Mouse (Mus musculus) mouse embryonic stem cell (cell line): Measurements from ENCODE around the gene Arhgap5.

ENCODE experiments used
- in situ Hi-C, 2 experiments: fragments of 300-500 bp; cut with MboI; formaldehyde crosslinking; loops; 1 replicate in 1 of 2; 3 replicates in 1 of 2; pipeline ENCODE4 v1.14.3; 2019 to 2020; ENCODE audit warnings: low sequenced_read_pairs in 2 of 2, low pct_unique_long_range_greater_than_20kb in 1 of 2, mixed read lengths in 1 of 2; ENCODE audit not compliant: unreplicated experiment in 1 of 2

Gene Arhgap5

GRCm38 (mm10) chr12:52607411-52607810 lies 103.6 kb downstream of the Arhgap5 start:
- in situ Hi-C loops: loop anchor here in 1 of 2 experiments (25.0 kb wide), 1 partner anchor 570 kb away; the partner anchor contains the start of gene Gpr33

GRCm38 (mm10) chr12:52615703-52616102 lies 111.9 kb downstream of the Arhgap5 start:
- in situ Hi-C loops: loop anchor here in 1 of 2 experiments (25.0 kb wide), 1 partner anchor 578 kb away; the partner anchor contains the start of gene Gpr33

- in situ Hi-C loops: loop anchor here in 1 of 2 experiments (25.0 kb wide), 1 partner anchor 581 kb away; the partner anchor contains the start of gene Gpr33
Measured at GRCm38 (mm10) chr12:52618418-52619040, 114.8 kb downstream of the Arhgap5 start.

GRCm38 (mm10) chr12:52619644-52620043 lies 115.9 kb downstream of the Arhgap5 start:
- in situ Hi-C loops: loop anchor here in 1 of 2 experiments (25.0 kb wide), 1 partner anchor 582 kb away; the partner anchor contains the start of gene Gpr33
